21 mouse cellular contexts compared by ENCODE assay signal in genomic region chr13:54318601-54319000, GRCm38 (mm10). TPM values are rescaled to one million over a fixed set of nuclear protein-coding genes. Genes with fewer than 3 reads are reported as not detected.
DNase-seq lines count a peak whose midpoint lies in the region; ATAC-seq and TF ChIP-seq lines count a peak whose summit lies in the region.
"Had no signal": no experiment of that assay in that cellular context is flagged by ENCODE, and none has a peak within 500 bp of the region (broad histone marks: within the 10 kb centered on the region; RNA-seq: fewer than 3 reads in every experiment).

No protein-coding gene starts in this region.

- no peaks in the 10 kb centered on the region for H3K9me3 ChIP-seq in kidney, postnatal 0 days (replicated peaks; ENCODE audit: low read length)
- no peaks in the 10 kb centered on the region for H3K9me3 ChIP-seq in lung, postnatal 0 days (ENCODE audit: low read length)
- H3K9me3 ChIP-seq: embryonic facial prominence, embryonic 13.5 days; embryonic facial prominence, embryonic 15.5 days; forebrain, embryonic 10.5 days; forebrain, embryonic 12.5 days had no signal

- H3K36me3 ChIP-seq in kidney, postnatal 0 days (ENCODE audit: insufficient read depth, low read length) = no peaks in the 10 kb centered on the region
- no peaks in the 10 kb centered on the region for H3K36me3 ChIP-seq in lung, postnatal 0 days (ENCODE audit: insufficient read depth, low read length)
- H3K36me3 ChIP-seq: embryonic facial prominence, embryonic 13.5 days; embryonic facial prominence, embryonic 15.5 days; forebrain, embryonic 12.5 days had no signal

- no peak overlapping the region for H3K4me3 ChIP-seq in kidney, postnatal 0 days (replicated peaks; ENCODE audit: low read depth, low read length)
- H3K4me3 ChIP-seq in lung, postnatal 0 days (ENCODE audit: low read depth, low read length) = no peak overlapping the region
- no peak overlapping the region for H3K4me3 ChIP-seq in lung, adult 2 months (replicated peaks; ENCODE audit: extremely low read depth, low read depth, low read length)
- H3K4me3 ChIP-seq: embryonic facial prominence, embryonic 13.5 days; embryonic facial prominence, embryonic 15.5 days; erythroblast, embryonic 14.5 days; forebrain, embryonic 10.5 days; forebrain, embryonic 12.5 days had no signal

- peak; percentile 82 for DNase-seq in kidney, postnatal 0 days (ENCODE audit: low spot score)
- no peak for DNase-seq in kidney, postnatal 36 days
- DNase-seq in lung, postnatal 0 days (ENCODE audit: low spot score) = peak; percentile 59
- DNase-seq in lung, adult 2 months = no peak
- DNase-seq: adrenal gland, adult 2 months; adrenal gland, postnatal 10 days; adrenal gland, postnatal 25 days; cerebellum, adult 11 months; cerebellum, adult 18-20 months; cerebellum, adult 8-10 months; cerebellum, adult 9-11 months; cerebellum, postnatal 14 days; cerebellum, postnatal 36 days; embryo, embryonic 11 days had no signal

- no peak for TF ChIP-seq EP300 in lung, postnatal 0 days (IDR thresholded peaks at IDR 0.05)

- no peak overlapping the region for H3K9ac ChIP-seq in kidney, postnatal 0 days (ENCODE audit: low read depth, low read length)
- no peak overlapping the region for H3K9ac ChIP-seq in lung, postnatal 0 days (replicated peaks; ENCODE audit: low read depth)
- H3K9ac ChIP-seq: embryonic facial prominence, embryonic 13.5 days; embryonic facial prominence, embryonic 15.5 days; forebrain, embryonic 12.5 days had no signal

- peak; percentile 38; the same call in 1 of the 2 replicates for TF ChIP-seq CTCF in kidney, postnatal 0 days (IDR thresholded peaks at IDR 0.05; ENCODE audit: low read depth)
- TF ChIP-seq CTCF in lung, postnatal 0 days (IDR thresholded peaks at IDR 0.05) = peak; percentile 39
- TF ChIP-seq CTCF in lung, adult 2 months (IDR thresholded peaks at IDR 0.05; ENCODE audit: insufficient read depth, low read length) = no peak

- H3K4me2 ChIP-seq in kidney, postnatal 0 days (ENCODE audit: low read length) = no peak overlapping the region
- no peak overlapping the region for H3K4me2 ChIP-seq in lung, postnatal 0 days (replicated peaks; ENCODE audit: low read depth, low read length)
- H3K4me2 ChIP-seq: embryonic facial prominence, embryonic 13.5 days; embryonic facial prominence, embryonic 15.5 days; forebrain, embryonic 12.5 days had no signal

- WGBS in kidney, postnatal 0 days = 63% methylated on average over 5 of the region's 5 CpGs
- WGBS in lung, postnatal 0 days = 60% methylated on average over 5 of the region's 5 CpGs
- WGBS in lung, adult 2 months = 64% methylated on average over 5 of the region's 5 CpGs

- TF ChIP-seq POLR2A in lung, adult 2 months (IDR thresholded peaks at IDR 0.05; ENCODE audit: borderline replicate concordance, extremely low read depth, low read depth, low read length) = no peak

- no peaks in the 10 kb centered on the region for H3K27me3 ChIP-seq in kidney, postnatal 0 days (ENCODE audit: insufficient read depth, low read length)
- H3K27me3 ChIP-seq in lung, postnatal 0 days (replicated peaks; ENCODE audit: insufficient read depth, low read length) = no peaks in the 10 kb centered on the region
- H3K27me3 ChIP-seq: embryonic facial prominence, embryonic 13.5 days; embryonic facial prominence, embryonic 15.5 days; forebrain, embryonic 12.5 days had no signal

- no peak for ATAC-seq in kidney, postnatal 0 days (replicated peaks; ENCODE audit: low FRiP score, low read depth)
- ATAC-seq in lung, postnatal 0 days = peak; percentile 34; the same call in 1 of the 2 replicates
- ATAC-seq: forebrain, embryonic 14.5 days; forebrain, embryonic 16.5 days had no signal

- no peak overlapping the region for H3K27ac ChIP-seq in kidney, postnatal 0 days
- no peak overlapping the region for H3K27ac ChIP-seq in lung, postnatal 0 days (ENCODE audit: low read length)
- H3K27ac ChIP-seq: embryonic facial prominence, embryonic 13.5 days; embryonic facial prominence, embryonic 15.5 days; forebrain, embryonic 10.5 days; forebrain, embryonic 12.5 days had no signal

- H3K4me1 ChIP-seq in kidney, postnatal 0 days (replicated peaks; ENCODE audit: insufficient read depth, low read length) = no peaks in the 10 kb centered on the region
- H3K4me1 ChIP-seq in lung, postnatal 0 days (ENCODE audit: insufficient read depth, low read depth, low read length) = no peaks in the 10 kb centered on the region
- no peaks in the 10 kb centered on the region for H3K4me1 ChIP-seq in lung, adult 2 months (ENCODE audit: control insufficient read depth, insufficient read depth, low read length)
- H3K4me1 ChIP-seq: embryonic facial prominence, embryonic 13.5 days; embryonic facial prominence, embryonic 15.5 days had no signal

RNA-seq across cellular contexts. Expression of gene Cplx2, which starts 52.5 kb away (rescaled TPM):
- polyA plus RNA-seq in kidney, postnatal 0 days (2015; fragmentation: Nextera tagmentation; extraction: Ambion mirVana) = 4.0 and 4.5 TPM in 2 replicates
- polyA plus RNA-seq in lung, postnatal 0 days (2015; fragmentation: Nextera tagmentation; extraction: Ambion mirVana) = 3.0 and 3.1 TPM in 2 replicates
- polyA plus RNA-seq in lung, adult 2 months (2012; rRNA removed) = 6.1 and 7.0 TPM in 2 replicates

Comparison
In these comparisons a context has a peak if more than half of its experiments do, and no peak if none do; other contexts are left out.
1. DNase-seq: peak in kidney, postnatal 0 days (single experiment) and lung, postnatal 0 days (single experiment); none in kidney, postnatal 36 days (0 of 2) and lung, adult 2 months (single experiment).